Mouse (Mus musculus) limb, embryonic 14.5 days (tissue): ENCODE data around the gene Slc6a3. TPM values are rescaled to one million over a fixed set of nuclear protein-coding genes. Genes with fewer than 3 reads are reported as not detected.

ENCODE experiments used
- ATAC-seq: fragments of 200-750 bp; cut with Nextera tagmentation; 2 replicates; pipeline ENCODE4 v1.8.0; 2017; ENCODE audit warnings: low read depth, moderate number of reproducible peaks, moderate TSS enrichment; ENCODE audit not compliant: low FRiP score
- DNase-seq: peaks from one replicate; pipeline ENCODE4 v3.0.0-alpha.2; 2015; ENCODE audit warnings: low spot score
- H3K27ac ChIP-seq: fragments of 300-500 bp; sonication (generic); replicated peaks from 2 replicates; pipeline ENCODE4 v1.5.1; 2014; ENCODE audit warnings: low read depth, mild to moderate bottlenecking, low read length, moderate library complexity, mixed read lengths
- H3K27me3 ChIP-seq: fragments of 300-500 bp; sonication (generic); 2 replicates; pipeline ENCODE4 v1.6.1; 2014; ENCODE audit warnings: low read length, mixed read lengths; ENCODE audit not compliant: control insufficient read depth, insufficient read depth
- H3K36me3 ChIP-seq: fragments of 300-500 bp; sonication (generic); 2 replicates; pipeline ENCODE4 v1.6.1; 2014; ENCODE audit warnings: mild to moderate bottlenecking, low read length, moderate library complexity, mixed read lengths; ENCODE audit not compliant: control insufficient read depth, insufficient read depth
- H3K4me1 ChIP-seq: fragments of 300-500 bp; sonication (generic); 2 replicates; pipeline ENCODE4 v1.6.1; 2014; ENCODE audit warnings: antibody characterized with exemption, low read length, mixed read lengths; ENCODE audit not compliant: control insufficient read depth, insufficient read depth
- H3K4me2 ChIP-seq: fragments of 300-500 bp; sonication (generic); replicated peaks from 2 replicates; pipeline ENCODE4 v1.6.1; 2014; ENCODE audit warnings: low read depth, mild to moderate bottlenecking, low read length, moderate library complexity; ENCODE audit not compliant: severe bottlenecking
- H3K4me3 ChIP-seq: fragments of 300-500 bp; sonication (generic); replicated peaks from 2 replicates; pipeline ENCODE4 v1.5.1; 2014; ENCODE audit warnings: low read length
- H3K9ac ChIP-seq: fragments of 300-500 bp; sonication (generic); 2 replicates; pipeline ENCODE4 v1.6.1; 2014; ENCODE audit warnings: mild to moderate bottlenecking, low read depth, low read length, moderate library complexity; ENCODE audit not compliant: severe bottlenecking
- H3K9me3 ChIP-seq: fragments of 300-500 bp; sonication (generic); 2 replicates; pipeline ENCODE4 v1.6.1; 2016; ENCODE audit warnings: low read length; ENCODE audit not compliant: control insufficient read depth
- POLR2A ChIP-seq: fragments of 200-500 bp; IDR thresholded peaks from 2 replicates; pipeline ENCODE4 v1.8.0; 2012; ENCODE audit warnings: inconsistent platforms, mild to moderate bottlenecking, moderate library complexity, borderline replicate concordance; ENCODE audit not compliant: insufficient read depth, insufficient read length; ENCODE audit errors: extremely low read depth
- WGBS: fragments of 180-500 bp; shearing (Covaris S2); extraction: QIAGEN DNeasy Blood & Tissue Kit; methylation state at CpG from one replicate; pipeline ENCODE4 v1.1.7; 2014; 5-methylcytosine and 5-hydroxymethylcytosine counted together
- polyA plus RNA-seq, 2 experiments: library from polyadenylated mRNA; depleted of rRNA in 1 of 2; stranded (reverse) in 1 of 2; unstranded in 1 of 2; fragments of >200 nt; fragmentation: Nextera tagmentation in 1 of 2; extraction: Ambion mirVana in 1 of 2; gene quantifications; 2 replicates each; pipeline versions ENCODE4 v1.2.1 to v1.2.3; 2012 to 2014

Slc6a3 gene
- polyA plus RNA-seq, 2 experiments = 0.06 to 0.14 TPM

DNA sequence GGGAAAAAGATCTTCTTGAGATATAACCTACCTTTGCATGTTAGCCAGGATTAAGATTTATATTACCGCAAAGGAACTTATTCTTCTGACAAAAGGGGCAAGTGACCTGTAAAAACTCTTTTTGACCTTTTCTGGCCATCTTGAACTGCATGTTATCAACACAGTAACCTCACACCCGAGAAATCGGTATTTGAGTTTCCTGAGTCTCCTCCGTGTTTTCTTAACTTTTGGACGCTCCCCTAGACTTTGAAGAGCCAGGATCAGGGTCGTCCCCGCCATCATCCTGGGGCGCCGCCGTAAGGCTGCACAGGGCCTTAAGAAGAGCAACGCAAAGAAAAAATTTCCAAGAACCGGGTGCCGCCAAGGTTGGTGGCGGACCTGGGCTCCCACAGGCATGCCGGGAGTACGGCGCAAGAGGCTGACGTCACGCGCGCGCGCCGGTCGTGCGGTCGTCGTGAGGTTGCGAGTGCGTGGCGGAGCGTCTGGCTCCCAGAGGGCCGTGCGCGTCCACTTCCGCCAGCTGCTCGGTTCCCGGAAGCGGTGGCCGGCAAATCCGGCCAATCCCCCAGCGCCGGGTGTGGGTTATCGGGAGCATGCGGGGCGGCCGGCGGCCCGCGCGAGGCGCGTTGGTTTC is 67.1 kb downstream of the Slc6a3 start, which contains the start of gene Clptm1l:
TSS of gene Clptm1l (plus strand) at position 485 of the 634 bp plus-strand sequence.
- H3K27ac ChIP-seq = peak within 1 kb of the TSS; percentile 72
- ATAC-seq (peak; percentile 99), DNase-seq (peak; percentile 95)
- peaks cover 10% of the 10 kb centered on the region for H3K4me1 ChIP-seq
- H3K9me3 ChIP-seq = no peaks in the 10 kb centered on the region
- TF ChIP-seq POLR2A = peak; percentile 92; the same call in 1 of the 2 replicates
- H3K9ac ChIP-seq = peak within 1 kb of the TSS; percentile 89
- peak within 1 kb of the TSS; percentile 78 for H3K4me3 ChIP-seq
- peaks cover 27% of the 10 kb centered on the region for H3K36me3 ChIP-seq
- WGBS = under 1% methylated on average over 37 of the region's 53 CpGs
- no peaks in the 10 kb centered on the region for H3K27me3 ChIP-seq
- peak within 1 kb of the TSS; percentile 87 for H3K4me2 ChIP-seq

DNA sequence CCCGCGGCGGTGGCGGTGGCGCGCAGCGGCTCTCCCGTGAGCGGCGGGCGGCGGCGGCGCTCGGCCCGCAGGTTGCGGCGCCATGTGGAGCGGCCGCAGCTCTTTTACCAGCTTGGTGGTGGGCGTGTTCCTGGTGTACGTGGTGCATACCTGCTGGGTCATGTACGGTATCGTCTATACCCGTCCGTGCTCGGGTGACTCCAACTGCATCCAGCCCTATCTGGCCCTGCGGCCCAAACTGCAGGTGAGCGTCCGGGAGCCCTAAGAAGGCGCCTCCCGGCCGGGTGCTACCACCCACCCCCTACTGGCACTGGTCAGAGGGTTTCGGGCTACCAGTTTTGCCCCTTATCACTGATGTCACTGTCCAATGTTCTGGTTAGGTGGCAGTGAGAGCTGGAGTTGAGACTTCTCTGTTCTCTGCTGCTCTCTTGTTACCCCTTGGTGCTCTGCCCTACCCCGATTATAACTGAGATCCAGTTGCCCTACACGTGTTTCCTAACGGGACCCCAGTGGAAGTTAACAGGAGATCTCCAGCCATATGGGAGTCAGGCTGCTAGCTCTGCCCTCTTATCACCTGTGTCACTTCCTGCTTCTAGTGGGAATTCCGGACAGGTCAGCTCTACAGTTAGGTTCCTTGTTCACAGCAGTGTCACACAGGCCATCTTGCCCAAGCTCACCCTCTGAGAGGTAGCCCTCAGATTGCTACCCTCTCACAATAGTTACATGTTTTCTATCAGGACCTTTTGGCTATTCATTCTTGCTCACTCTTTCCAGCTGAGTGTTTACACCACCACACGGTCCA is 67.8 kb downstream of the Slc6a3 start:
- ATAC-seq (peak; percentile 70), DNase-seq (no peak)
- TF ChIP-seq POLR2A = no peak
- Histone ChIP-seq H3K36me3 (peaks cover 34% of the 10 kb centered on the region), H3K27ac (peak overlapping the region; percentile 72), H3K4me3 (peak overlapping the region; percentile 78), H3K9me3 (no peaks in the 10 kb centered on the region), H3K4me1 (peaks cover 10% of the 10 kb centered on the region), H3K9ac (peak overlapping the region; percentile 89), H3K4me2 (peak overlapping the region; percentile 87), H3K27me3 (no peaks in the 10 kb centered on the region)
- 3% methylated on average over 39 of the region's 39 CpGs for WGBS

DNA sequence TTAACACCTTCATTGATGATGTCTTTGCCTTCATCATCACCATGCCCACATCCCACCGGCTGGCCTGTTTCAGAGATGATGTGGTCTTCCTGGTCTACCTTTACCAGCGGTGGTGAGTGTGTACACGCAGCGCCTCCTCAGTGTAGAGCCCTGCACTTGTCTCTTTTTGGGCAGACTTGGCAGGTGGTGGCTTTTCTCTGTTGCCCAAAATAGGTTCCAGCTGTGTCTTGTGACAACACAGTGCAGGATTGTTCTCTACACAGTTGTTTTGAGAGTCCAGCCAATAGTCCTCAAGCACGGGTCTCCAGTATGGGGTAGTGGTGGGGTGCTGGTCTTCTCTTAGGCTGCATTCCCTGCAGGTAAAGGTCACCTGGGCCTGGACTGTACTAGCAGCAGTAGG is 81.9 kb downstream of the Slc6a3 start:
- ATAC-seq = no peak
- no peak for TF ChIP-seq POLR2A

DNA sequence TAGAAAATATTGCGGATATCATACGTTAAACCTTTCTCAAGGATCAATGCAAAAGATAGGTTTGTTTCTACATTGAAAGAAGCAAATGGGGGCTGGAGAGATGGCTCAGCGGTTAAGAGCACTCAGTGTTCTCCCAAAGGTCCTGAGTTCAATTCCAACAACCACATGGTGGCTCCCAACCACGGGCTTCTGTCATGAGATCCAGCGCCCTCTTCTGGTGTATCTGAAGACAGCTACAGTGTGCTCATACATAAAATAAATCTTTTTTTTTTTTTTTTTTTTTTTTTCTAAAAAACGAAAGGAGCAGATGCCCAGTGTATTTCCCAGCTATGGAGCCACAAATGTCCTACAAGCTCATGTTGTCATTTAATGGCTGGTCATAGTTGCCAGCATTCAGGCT is 84.1 kb downstream of the Slc6a3 start:
- H3K27me3 ChIP-seq = no peaks in the 10 kb centered on the region
- ATAC-seq = no peak
- peaks cover 66% of the 10 kb centered on the region for H3K36me3 ChIP-seq

More for the DNA sequence above, 81.9 kb downstream of the Slc6a3 start:
- Histone ChIP-seq H3K4me2 (no peak overlapping the region), H3K4me1 (no peaks in the 10 kb centered on the region), H3K4me3 (no peak overlapping the region), H3K27me3 (no peaks in the 10 kb centered on the region), H3K9me3 (no peaks in the 10 kb centered on the region), H3K27ac (no peak overlapping the region), H3K9ac (no peak overlapping the region), H3K36me3 (peaks cover 88% of the 10 kb centered on the region)
- DNase-seq = no peak
- 93% methylated on average over 5 of the region's 5 CpGs for WGBS

DNA sequence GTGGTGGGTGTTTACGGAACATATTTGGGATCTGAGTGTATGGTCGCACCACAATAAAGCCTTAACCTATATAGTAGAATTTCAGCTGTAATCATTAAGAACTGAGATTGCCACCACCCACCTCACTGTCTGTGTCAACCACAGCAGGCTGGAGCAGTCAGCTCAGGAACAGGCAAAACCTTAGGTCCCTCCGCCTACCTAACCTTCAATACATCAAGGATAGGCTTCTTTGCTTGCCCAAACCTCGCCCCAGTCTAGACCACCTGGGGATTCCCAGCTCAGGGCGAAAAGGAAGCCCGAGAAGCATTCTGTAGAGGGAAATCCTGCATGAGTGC is 89.8 kb downstream of the Slc6a3 start:
- DNase-seq (no peak), ATAC-seq (no peak; the same call in 1 of the 2 replicates)
- H3K9ac ChIP-seq = peak overlapping the region; percentile 78
- no peak overlapping the region for H3K27ac ChIP-seq
- 44% methylated on average over 6 of the region's 6 CpGs for WGBS
- peaks cover 16% of the 10 kb centered on the region; the same call in 1 of the 2 replicates for H3K36me3 ChIP-seq
- peaks cover 18% of the 10 kb centered on the region for H3K4me1 ChIP-seq
- peak overlapping the region; percentile 69 for H3K4me3 ChIP-seq
- no peaks in the 10 kb centered on the region for H3K9me3 ChIP-seq
- no peak for TF ChIP-seq POLR2A
- H3K4me2 ChIP-seq = peak overlapping the region; percentile 94
- H3K27me3 ChIP-seq = no peaks in the 10 kb centered on the region

More for the DNA sequence above, 84.1 kb downstream of the Slc6a3 start:
- Histone ChIP-seq H3K4me1 (no peaks in the 10 kb centered on the region), H3K4me3 (no peak overlapping the region), H3K27ac (no peak overlapping the region), H3K9ac (no peak overlapping the region), H3K4me2 (no peak overlapping the region), H3K9me3 (no peaks in the 10 kb centered on the region)
- DNase-seq = peak; percentile 34
- 82% methylated on average over 6 of the region's 6 CpGs for WGBS
- TF ChIP-seq POLR2A = no peak
